Mouse (Mus musculus): ENCODE measurements at regions not wholly inside any gene's neighbourhood (a gene's known extent, or its start where the extent isn't known, plus 50 kb on each side); places are given as distances from the start of the nearest gene placed in this dataset.

DNA sequence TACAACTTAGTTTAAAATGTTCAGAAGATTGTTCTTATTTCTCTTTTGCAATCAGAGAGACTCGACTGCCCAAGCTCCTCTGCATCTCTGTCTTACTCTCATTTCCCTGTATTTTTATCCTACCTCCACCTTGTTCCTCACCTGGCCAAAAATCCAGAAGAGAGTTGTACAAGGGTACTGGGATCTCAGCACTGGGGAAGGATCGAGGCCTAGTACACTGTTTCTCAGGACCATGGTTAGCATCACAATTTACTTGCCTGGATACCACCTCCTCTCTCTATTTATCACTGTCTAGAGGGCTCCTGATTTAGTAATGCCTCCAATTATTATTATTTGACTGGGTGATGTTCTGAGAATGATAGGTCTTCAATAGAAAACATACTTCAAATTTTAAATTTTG lies 218.8 kb downstream of the Ktn1 start:
- H3K4me1 ChIP-seq (replicated peaks; ENCODE audit: control insufficient read depth in 2 of 2, insufficient read depth in 2 of 2, low read length in 1 of 2), result no peaks in the 10 kb centered on the region
- TF ChIP-seq EP300 (IDR thresholded peaks at IDR 0.05; ENCODE audit: low read depth) (no peak), CTCF (IDR thresholded peaks at IDR 0.05; ENCODE audit: low read depth) (no peak)
- WGBS (ENCODE audit: insufficient replicate concordance), result 54% methylated on average over 2 of the region's 2 CpGs
- H3K27ac ChIP-seq, result no peak overlapping the region
- ATAC-seq (ENCODE audit: insufficient read depth), result no peak
- H3K4me3 ChIP-seq (ENCODE audit: insufficient read depth in 1 of 2, low read depth in 2 of 2, low read length in 2 of 2), result no peak overlapping the region
- H3K9me3 ChIP-seq (ENCODE audit: control insufficient read depth, low read length), result no peaks in the 10 kb centered on the region
- H3K9ac ChIP-seq (replicated peaks), result no peak overlapping the region
- no peaks in the 10 kb centered on the region for H3K27me3 ChIP-seq (ENCODE audit: control insufficient read depth, insufficient read depth, low read length)
- H3K4me2 ChIP-seq (ENCODE audit: low read depth), result no peak overlapping the region
- DNase-seq (ENCODE audit: low read depth in 3 of 3, low spot score in 3 of 3), result no peak
- H3K36me3 ChIP-seq (replicated peaks; ENCODE audit: control insufficient read depth, insufficient read depth, low read depth), result no peaks in the 10 kb centered on the region

DNA sequence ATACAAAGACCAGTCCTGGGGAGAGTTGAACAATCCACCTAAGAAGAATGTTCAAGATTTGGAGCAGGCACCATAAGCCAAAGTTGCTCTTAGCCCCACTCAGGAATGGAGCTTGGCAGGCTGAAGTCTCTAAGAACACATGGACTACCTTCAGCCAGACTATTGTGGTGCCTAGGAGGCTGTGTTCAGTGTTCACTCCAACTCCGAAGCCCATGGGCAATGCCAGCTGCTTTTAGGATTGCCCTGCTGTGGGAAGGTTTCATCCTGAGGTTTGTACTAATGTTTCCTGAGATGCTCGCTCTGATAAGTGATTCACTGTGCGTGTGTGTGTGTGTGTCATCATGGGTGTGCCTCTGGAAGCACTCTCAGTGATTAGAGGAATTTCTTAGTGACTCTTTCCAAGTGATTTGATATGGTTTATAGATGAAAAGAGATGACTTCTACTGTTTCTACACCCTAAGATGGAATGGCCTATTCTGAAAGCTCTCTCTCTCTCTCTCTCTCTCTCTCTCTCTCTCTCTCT lies 220.1 kb downstream of the Ktn1 start:
- no peaks in the 10 kb centered on the region for H3K27me3 ChIP-seq (ENCODE audit: control insufficient read depth, insufficient read depth, low read length)
- H3K36me3 ChIP-seq (replicated peaks; ENCODE audit: control insufficient read depth, insufficient read depth, low read depth), result no peaks in the 10 kb centered on the region
- no peak overlapping the region for H3K27ac ChIP-seq
- no peak for TF ChIP-seq CTCF (IDR thresholded peaks at IDR 0.05; ENCODE audit: low read depth)
- no peak for TF ChIP-seq EP300 (IDR thresholded peaks at IDR 0.05; ENCODE audit: low read depth)
- no peaks in the 10 kb centered on the region for H3K4me1 ChIP-seq (replicated peaks; ENCODE audit: control insufficient read depth in 2 of 2, insufficient read depth in 2 of 2, low read length in 1 of 2)
- no peaks in the 10 kb centered on the region for H3K9me3 ChIP-seq (ENCODE audit: control insufficient read depth, low read length)
- DNase-seq (ENCODE audit: low read depth in 3 of 3, low spot score in 3 of 3) (no peak), ATAC-seq (ENCODE audit: insufficient read depth) (no peak)
- no peak overlapping the region for H3K9ac ChIP-seq (replicated peaks)
- WGBS (ENCODE audit: insufficient replicate concordance), result 43% methylated on average over 3 of the region's 3 CpGs
- no peak overlapping the region for H3K4me3 ChIP-seq (ENCODE audit: insufficient read depth in 1 of 2, low read depth in 2 of 2, low read length in 2 of 2)
- no peak overlapping the region for H3K4me2 ChIP-seq (ENCODE audit: low read depth)

DNA sequence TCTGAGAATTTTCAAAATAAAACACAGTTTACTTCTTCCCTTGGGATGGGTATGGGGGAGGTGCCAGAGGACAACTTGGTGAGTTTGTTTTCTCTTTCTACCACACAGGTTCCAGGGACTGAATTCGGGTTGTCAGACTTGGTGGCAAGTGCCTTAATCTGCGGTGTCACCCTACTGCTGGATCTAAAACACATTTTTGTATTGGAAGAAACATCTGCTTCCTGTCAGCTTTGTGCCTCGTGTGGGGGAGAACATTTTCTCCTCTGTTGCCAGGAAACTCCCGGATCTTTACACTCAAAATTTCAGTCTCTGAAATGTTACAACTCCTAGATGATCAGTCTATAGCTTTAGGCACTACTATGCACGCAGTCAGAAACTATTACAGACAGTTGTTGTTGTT lies 228.3 kb downstream of the Ktn1 start:
- DNase-seq (ENCODE audit: low read depth in 3 of 3, low spot score in 3 of 3) (no peak), ATAC-seq (ENCODE audit: insufficient read depth) (no peak)
- Histone ChIP-seq H3K4me2 (ENCODE audit: low read depth) (no peak overlapping the region), H3K4me1 (replicated peaks; ENCODE audit: control insufficient read depth in 2 of 2, insufficient read depth in 2 of 2, low read length in 1 of 2) (no peaks in the 10 kb centered on the region), H3K9me3 (ENCODE audit: control insufficient read depth, low read length) (no peaks in the 10 kb centered on the region), H3K27me3 (ENCODE audit: control insufficient read depth, insufficient read depth, low read length) (no peaks in the 10 kb centered on the region), H3K9ac (replicated peaks) (no peak overlapping the region), H3K4me3 (ENCODE audit: insufficient read depth in 1 of 2, low read depth in 2 of 2, low read length in 2 of 2) (no peak overlapping the region), H3K36me3 (replicated peaks; ENCODE audit: control insufficient read depth, insufficient read depth, low read depth) (no peaks in the 10 kb centered on the region), H3K27ac (no peak overlapping the region)
- 21% methylated on average over 5 of the region's 5 CpGs for WGBS (ENCODE audit: insufficient replicate concordance)
- TF ChIP-seq EP300 (IDR thresholded peaks at IDR 0.05; ENCODE audit: low read depth), result no peak
- TF ChIP-seq CTCF (IDR thresholded peaks at IDR 0.05; ENCODE audit: low read depth), result no peak

DNA sequence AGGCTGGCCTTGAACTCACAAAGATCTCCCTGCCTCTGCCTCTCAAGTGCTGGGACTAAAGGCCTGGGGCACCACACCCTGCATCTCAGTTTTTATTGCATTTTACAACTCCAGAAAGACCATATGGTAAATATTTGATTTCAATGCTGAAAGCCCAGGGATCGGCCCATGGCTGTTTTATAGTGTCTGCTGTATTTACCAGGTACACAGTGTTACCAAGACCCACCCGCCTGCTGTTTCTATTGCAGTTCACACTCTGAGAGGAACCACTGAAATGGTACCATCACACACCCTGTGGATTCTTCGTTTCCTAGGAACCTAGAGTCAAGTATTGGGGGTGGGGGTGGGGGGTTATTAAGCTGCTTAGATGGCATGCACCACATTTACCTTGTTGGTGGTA lies 228.9 kb downstream of the Ktn1 start:
- no peak overlapping the region for H3K9ac ChIP-seq (replicated peaks)
- no peak overlapping the region for H3K4me2 ChIP-seq (ENCODE audit: low read depth)
- H3K4me1 ChIP-seq (replicated peaks; ENCODE audit: control insufficient read depth in 2 of 2, insufficient read depth in 2 of 2, low read length in 1 of 2), result no peaks in the 10 kb centered on the region
- H3K9me3 ChIP-seq (ENCODE audit: control insufficient read depth, low read length), result no peaks in the 10 kb centered on the region
- DNase-seq (ENCODE audit: low read depth in 3 of 3, low spot score in 3 of 3), result no peak
- WGBS (ENCODE audit: insufficient replicate concordance), result 54% methylated on average over 3 of the region's 3 CpGs
- no peaks in the 10 kb centered on the region for H3K36me3 ChIP-seq (replicated peaks; ENCODE audit: control insufficient read depth, insufficient read depth, low read depth)
- TF ChIP-seq EP300 (IDR thresholded peaks at IDR 0.05; ENCODE audit: low read depth) (no peak), CTCF (IDR thresholded peaks at IDR 0.05; ENCODE audit: low read depth) (no peak)
- no peak for ATAC-seq (ENCODE audit: insufficient read depth)
- H3K4me3 ChIP-seq (ENCODE audit: insufficient read depth in 1 of 2, low read depth in 2 of 2, low read length in 2 of 2), result no peak overlapping the region
- no peak overlapping the region for H3K27ac ChIP-seq
- H3K27me3 ChIP-seq (ENCODE audit: control insufficient read depth, insufficient read depth, low read length), result no peaks in the 10 kb centered on the region

DNA sequence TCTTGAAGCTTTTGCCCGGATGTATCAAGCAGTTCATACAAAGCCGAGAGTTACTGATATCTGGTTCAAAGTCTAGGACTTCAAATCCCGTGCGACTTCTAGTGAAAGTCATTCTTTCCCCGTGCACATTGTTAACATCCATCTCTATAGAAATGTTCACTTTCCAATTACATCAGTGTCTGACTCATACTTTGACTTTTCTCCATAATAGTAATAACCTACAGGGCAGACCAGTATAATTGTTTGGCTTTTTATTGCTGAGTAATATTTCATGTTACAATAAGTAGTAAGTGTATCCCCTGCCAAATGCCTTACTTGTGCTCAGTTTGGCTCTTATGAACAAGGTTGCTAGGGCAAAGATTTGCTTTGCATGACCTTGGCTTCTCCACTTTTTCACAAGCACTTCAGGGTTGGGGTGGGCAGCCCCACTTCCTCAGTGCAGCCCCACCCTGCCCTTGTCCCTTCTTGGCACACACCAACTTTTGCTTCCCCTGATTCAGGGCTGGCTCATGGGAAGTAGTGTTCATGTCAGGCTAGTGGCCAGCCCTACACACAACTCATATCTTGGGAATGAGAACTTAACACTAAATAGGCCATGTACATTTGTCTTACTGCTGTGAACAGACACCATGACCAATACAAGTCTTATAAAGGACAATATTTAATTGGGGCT lies 229.7 kb downstream of the Ktn1 start:
- Histone ChIP-seq H3K36me3 (replicated peaks; ENCODE audit: control insufficient read depth, insufficient read depth, low read depth) (no peaks in the 10 kb centered on the region), H3K9ac (replicated peaks) (no peak overlapping the region), H3K9me3 (ENCODE audit: control insufficient read depth, low read length) (no peaks in the 10 kb centered on the region), H3K27ac (no peak overlapping the region), H3K4me3 (ENCODE audit: insufficient read depth in 1 of 2, low read depth in 2 of 2, low read length in 2 of 2) (no peak overlapping the region), H3K4me1 (replicated peaks; ENCODE audit: control insufficient read depth in 2 of 2, insufficient read depth in 2 of 2, low read length in 1 of 2) (no peaks in the 10 kb centered on the region), H3K4me2 (ENCODE audit: low read depth) (no peak overlapping the region), H3K27me3 (ENCODE audit: control insufficient read depth, insufficient read depth, low read length) (no peaks in the 10 kb centered on the region)
- 71% methylated on average over 5 of the region's 5 CpGs for WGBS (ENCODE audit: insufficient replicate concordance)
- no peak for DNase-seq (ENCODE audit: low read depth in 3 of 3, low spot score in 3 of 3)
- ATAC-seq (ENCODE audit: insufficient read depth), result no peak
- TF ChIP-seq EP300 (IDR thresholded peaks at IDR 0.05; ENCODE audit: low read depth), result no peak

Data from liver, embryonic 14.5 days (tissue).